Mouse (Mus musculus): ENCODE measurements around the gene Msrb1. TPM values are rescaled to one million over a fixed set of nuclear protein-coding genes. Genes with fewer than 3 reads are reported as not detected.

The Msrb1 gene
- polyA plus RNA-seq, 1 experiment from 2014 or later: 24.9 TPM

Other genes with a start within 250 kb of the Msrb1 start
- gene Caskin1, start 248.0 kb upstream of the Msrb1 start, polyA plus RNA-seq (2014; fragmentation: Nextera tagmentation; extraction: Ambion mirVana): 2.3 and 2.5 TPM in 2 replicates
- 89.3 and 102 TPM in 2 replicates for gene Traf7, start 208.7 kb upstream of the Msrb1 start, polyA plus RNA-seq (2014; fragmentation: Nextera tagmentation; extraction: Ambion mirVana)
- gene Rab26, start 202.4 kb upstream of the Msrb1 start, polyA plus RNA-seq (2014; fragmentation: Nextera tagmentation; extraction: Ambion mirVana): 1.8 and 3.1 TPM in 2 replicates
- gene Pkd1, start 186.8 kb upstream of the Msrb1 start, polyA plus RNA-seq (2014; fragmentation: Nextera tagmentation; extraction: Ambion mirVana): 20.8 and 22.5 TPM in 2 replicates
- gene Tsc2, start 104.0 kb upstream of the Msrb1 start, polyA plus RNA-seq (2014; fragmentation: Nextera tagmentation; extraction: Ambion mirVana): 62.7 and 66.8 TPM in 2 replicates
- 19.5 and 23.2 TPM in 2 replicates for gene Nthl1, start 104.0 kb upstream of the Msrb1 start, polyA plus RNA-seq (2014; fragmentation: Nextera tagmentation; extraction: Ambion mirVana)
- 59.3 and 60.4 TPM in 2 replicates for gene Slc9a3r2, start 86.3 kb upstream of the Msrb1 start, polyA plus RNA-seq (2014; fragmentation: Nextera tagmentation; extraction: Ambion mirVana)
- gene Npw, start 78.2 kb upstream of the Msrb1 start, polyA plus RNA-seq (2014; fragmentation: Nextera tagmentation; extraction: Ambion mirVana): 0.31 and 0.54 TPM in 2 replicates
- gene Zfp598, start 67.0 kb upstream of the Msrb1 start, polyA plus RNA-seq (2014; fragmentation: Nextera tagmentation; extraction: Ambion mirVana): 36.3 and 42.0 TPM in 2 replicates
- 6.6 and 6.9 TPM in 2 replicates for gene Syngr3, start 46.7 kb upstream of the Msrb1 start, polyA plus RNA-seq (2014; fragmentation: Nextera tagmentation; extraction: Ambion mirVana)
- 53.0 and 63.3 TPM in 2 replicates for gene Gfer, start 40.5 kb upstream of the Msrb1 start, polyA plus RNA-seq (2014; fragmentation: Nextera tagmentation; extraction: Ambion mirVana)
- gene Noxo1, start 40.4 kb upstream of the Msrb1 start, polyA plus RNA-seq (2014; fragmentation: Nextera tagmentation; extraction: Ambion mirVana): 1.5 and 1.7 TPM in 2 replicates
- 120 and 121 TPM in 2 replicates for gene Tbl3, start 29.0 kb upstream of the Msrb1 start, polyA plus RNA-seq (2014; fragmentation: Nextera tagmentation; extraction: Ambion mirVana)
- 0.16 TPM in 1 of 2 replicates, not detected in the other for gene Rnf151, start 18.6 kb upstream of the Msrb1 start, polyA plus RNA-seq (2014; fragmentation: Nextera tagmentation; extraction: Ambion mirVana)
- gene Rps2, start 18.5 kb upstream of the Msrb1 start, polyA plus RNA-seq (2014; fragmentation: Nextera tagmentation; extraction: Ambion mirVana): 1,548 and 1,633 TPM in 2 replicates
- 211 and 216 TPM in 2 replicates for gene Ndufb10, start 12.2 kb upstream of the Msrb1 start, polyA plus RNA-seq (2014; fragmentation: Nextera tagmentation; extraction: Ambion mirVana)
- not detected in 2 replicates for gene Rpl3l, start 8.8 kb upstream of the Msrb1 start, polyA plus RNA-seq (2014; fragmentation: Nextera tagmentation; extraction: Ambion mirVana)
- 3.1 and 3.4 TPM in 2 replicates for gene Hs3st6, start 16.3 kb downstream of the Msrb1 start, polyA plus RNA-seq (2014; fragmentation: Nextera tagmentation; extraction: Ambion mirVana)
- not detected in 2 replicates for gene Meiob, start 67.6 kb downstream of the Msrb1 start, polyA plus RNA-seq (2014; fragmentation: Nextera tagmentation; extraction: Ambion mirVana)
- 27.2 and 28.8 TPM in 2 replicates for gene Hagh, start 103.5 kb downstream of the Msrb1 start, polyA plus RNA-seq (2014; fragmentation: Nextera tagmentation; extraction: Ambion mirVana)
- 16.6 and 18.5 TPM in 2 replicates for gene Fahd1, start 113.7 kb downstream of the Msrb1 start, polyA plus RNA-seq (2014; fragmentation: Nextera tagmentation; extraction: Ambion mirVana)
- gene Igfals, start 129.4 kb downstream of the Msrb1 start, polyA plus RNA-seq (2014; fragmentation: Nextera tagmentation; extraction: Ambion mirVana): 0.24 and 0.47 TPM in 2 replicates
- 65.1 and 66.0 TPM in 2 replicates for gene Nubp2, start 149.7 kb downstream of the Msrb1 start, polyA plus RNA-seq (2014; fragmentation: Nextera tagmentation; extraction: Ambion mirVana)
- 36.8 and 42.1 TPM in 2 replicates for gene Spsb3, start 150.0 kb downstream of the Msrb1 start, polyA plus RNA-seq (2014; fragmentation: Nextera tagmentation; extraction: Ambion mirVana)
- 20.5 and 20.8 TPM in 2 replicates for gene Eme2, start 158.4 kb downstream of the Msrb1 start, polyA plus RNA-seq (2014; fragmentation: Nextera tagmentation; extraction: Ambion mirVana)
- 82.3 and 84.8 TPM in 2 replicates for gene Mrps34, start 158.5 kb downstream of the Msrb1 start, polyA plus RNA-seq (2014; fragmentation: Nextera tagmentation; extraction: Ambion mirVana)
- gene Nme3, start 159.9 kb downstream of the Msrb1 start, polyA plus RNA-seq (2014; fragmentation: Nextera tagmentation; extraction: Ambion mirVana): 51.5 and 53.0 TPM in 2 replicates
- gene Mapk8ip3, start 200.3 kb downstream of the Msrb1 start, polyA plus RNA-seq (2014; fragmentation: Nextera tagmentation; extraction: Ambion mirVana): 31.0 and 32.0 TPM in 2 replicates
- 201 and 259 TPM in 2 replicates for gene Jpt2, start 224.0 kb downstream of the Msrb1 start, polyA plus RNA-seq (2014; fragmentation: Nextera tagmentation; extraction: Ambion mirVana)

Data from limb, embryonic 11.5 days (tissue).